Mouse (Mus musculus): Measurements from ENCODE around the gene Erbb3.

- TF ChIP-seq CTCF (conservative IDR thresholded peaks at IDR 0.05; ENCODE audit: low read length): no peak
- no peak for TF ChIP-seq POU5F1 (IDR thresholded peaks at IDR 0.05; ENCODE audit: borderline replicate concordance, low read length)
These were observed 65.2 kb downstream of the Erbb3 start for GRCm38 (mm10) chr10:128524111-128524731.

All from E14TG2a.4 (cell line).